Mouse (Mus musculus) MEL-GATA-1-ER (cell line): ENCODE data around the gene Gdpd5.

Experiments used
- DNase-seq: peaks from one replicate; pipeline ENCODE4 v3.0.0-alpha.2; 2012; ENCODE audit warnings: low read depth; ENCODE audit errors: extremely low read depth

Gdpd5 gene

DNA sequence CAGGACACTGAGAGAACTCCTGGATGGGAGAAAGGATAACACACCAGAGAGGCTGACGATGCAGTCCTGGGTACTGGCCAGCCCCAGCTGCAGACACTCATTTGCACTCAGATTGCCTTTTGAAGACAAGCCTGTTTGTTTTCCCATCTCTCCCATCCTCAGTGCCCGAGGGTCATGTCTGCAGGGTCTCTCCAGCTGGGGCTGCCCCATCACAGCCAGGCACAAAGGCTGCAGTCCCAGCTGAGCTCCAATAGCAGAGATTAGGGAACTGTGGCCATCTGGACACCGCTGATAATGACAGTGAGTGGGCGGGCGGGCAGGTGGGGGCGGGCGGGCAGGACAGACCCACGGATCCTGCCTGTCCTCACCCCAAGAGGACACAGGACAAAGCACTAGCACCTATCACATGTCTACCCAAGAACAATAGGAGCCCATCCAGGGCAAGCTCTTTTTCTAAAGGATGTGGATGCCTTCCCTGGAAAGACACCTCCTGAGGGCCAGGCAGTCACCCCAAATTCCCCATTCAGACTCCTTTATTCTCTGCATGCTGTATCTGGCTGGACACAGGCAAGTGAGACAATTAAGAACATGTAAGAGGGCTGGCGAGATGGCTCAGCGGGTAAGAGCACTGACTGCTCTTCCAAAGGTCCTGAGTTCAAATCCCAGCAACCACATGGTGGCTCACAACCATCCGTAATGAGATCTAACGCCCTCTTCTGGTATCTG is 93.8 kb downstream of the Gdpd5 start:
- no peak for DNase-seq

DNA sequence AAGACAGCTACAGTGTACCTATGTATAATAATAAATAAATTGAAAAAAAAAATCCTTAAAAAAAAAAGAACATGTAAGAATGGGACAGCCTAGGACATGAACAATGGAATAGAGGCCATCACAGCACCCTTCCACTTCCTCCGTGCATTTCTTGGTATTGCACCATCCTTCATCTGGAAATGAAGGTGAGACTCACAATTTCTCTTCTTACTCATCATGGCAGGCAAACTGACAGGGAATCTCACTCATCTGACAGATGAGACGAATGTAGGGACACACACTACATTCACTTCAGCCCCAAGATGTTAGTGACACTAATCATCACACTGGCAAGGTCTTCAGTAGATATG is 94.3 kb downstream of the Gdpd5 start:
- no peak for DNase-seq

DNA sequence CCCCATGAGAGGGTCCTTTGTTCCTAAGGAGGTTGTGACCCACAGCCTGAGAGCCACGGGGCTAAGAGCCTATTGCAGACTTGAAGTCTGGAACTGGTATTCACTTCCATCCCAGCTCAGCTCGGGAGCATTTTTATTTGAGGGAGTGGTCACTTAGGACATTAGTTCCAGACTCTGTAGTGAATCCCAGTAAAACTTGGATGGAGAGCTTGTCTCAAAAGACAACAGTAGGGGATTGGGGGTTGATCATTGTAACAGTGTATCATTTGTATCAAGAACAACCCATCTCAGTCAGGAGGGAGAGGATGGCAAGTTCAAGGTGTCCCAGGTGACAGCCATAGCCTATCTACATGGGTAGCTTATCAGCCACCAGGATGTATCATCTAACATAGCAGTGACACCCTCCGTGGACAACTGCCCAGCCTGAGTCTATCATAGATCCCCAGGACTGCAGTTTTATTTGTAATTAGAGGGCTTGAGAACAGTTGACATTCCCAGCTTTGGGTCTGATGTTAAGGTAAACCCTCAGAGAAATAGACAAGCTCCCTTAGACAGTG is 95.4 kb downstream of the Gdpd5 start:
- no peak for DNase-seq

DNA sequence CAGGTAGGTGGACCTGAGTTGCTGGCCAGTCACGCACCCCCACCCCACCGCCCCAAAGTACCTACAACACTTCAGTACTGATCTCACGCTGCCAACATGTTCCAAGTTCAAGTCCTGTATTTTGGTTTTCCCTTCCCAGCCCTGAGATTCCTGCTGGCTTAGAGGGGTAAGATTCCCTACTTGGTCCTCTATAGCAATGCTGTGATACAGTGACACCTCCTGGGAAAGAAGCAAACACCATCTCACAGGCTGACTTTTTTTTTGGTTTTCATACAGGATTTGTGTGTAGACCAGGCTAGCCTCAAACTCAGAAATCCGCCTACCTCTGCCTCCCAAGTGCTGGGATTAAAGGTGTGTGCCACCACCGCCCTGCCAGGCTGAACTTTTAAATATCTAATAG is 96.0 kb downstream of the Gdpd5 start:
- DNase-seq: no peak

GRCm38 (mm10) chr7:99482637-99483036 is 101.4 kb downstream of the Gdpd5 start:
- no peak for DNase-seq

GRCm38 (mm10) chr7:99483271-99483923 is 102.2 kb downstream of the Gdpd5 start, which contains the start of gene Rps3:
Gene Rps3, minus strand, starts transcription at chr7:99483738.
- DNase-seq: peak; percentile 91

- DNase-seq: no peak
These were observed 102.7 kb downstream of the Gdpd5 start for GRCm38 (mm10) chr7:99483924-99484319.

GRCm38 (mm10) chr7:99484679-99485078 is 103.5 kb downstream of the Gdpd5 start:
- DNase-seq: no peak

DNA sequence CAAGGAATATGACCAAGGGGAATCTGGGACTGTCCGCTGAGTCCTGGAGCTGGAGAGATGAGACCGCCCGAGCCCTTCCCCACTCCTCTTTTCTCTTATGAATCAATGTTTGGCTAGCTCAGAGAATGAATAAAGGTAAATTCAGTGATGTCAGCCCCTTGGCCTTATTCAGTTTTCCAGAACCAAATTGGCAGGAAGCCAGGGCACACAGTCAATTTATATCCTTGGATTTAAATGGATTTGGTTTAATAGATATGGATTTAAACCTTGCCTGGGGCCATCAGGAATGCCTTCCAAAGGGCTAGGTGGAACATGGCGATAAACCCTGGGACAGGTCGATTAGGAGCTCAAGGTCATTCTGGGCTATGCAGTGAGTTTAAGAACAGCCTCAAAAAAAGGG is 108.5 kb downstream of the Gdpd5 start:
- no peak for DNase-seq

- DNase-seq: no peak
These were observed 117.9 kb downstream of the Gdpd5 start for GRCm38 (mm10) chr7:99499128-99499527.

DNA sequence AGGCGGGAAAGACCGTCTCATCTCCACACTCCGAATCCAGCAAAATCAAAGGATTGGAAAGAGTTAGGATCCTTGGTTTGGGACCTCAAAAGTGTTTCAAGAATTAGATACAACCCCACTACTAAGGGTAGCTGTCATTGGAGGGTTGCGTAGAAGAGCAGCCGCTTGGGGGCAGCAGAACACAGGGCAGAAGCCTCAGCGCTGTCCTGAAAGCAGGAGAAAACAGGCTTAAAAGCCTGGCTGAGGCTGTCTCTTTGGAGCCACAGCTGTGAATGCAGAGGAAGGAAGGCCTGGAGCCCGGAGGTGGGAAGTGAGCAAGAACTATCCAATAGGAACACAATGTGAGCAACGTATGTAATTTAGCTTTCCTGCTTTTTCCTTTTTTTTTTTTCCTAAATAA is 119.0 kb downstream of the Gdpd5 start:
- DNase-seq: peak; percentile 65

DNA sequence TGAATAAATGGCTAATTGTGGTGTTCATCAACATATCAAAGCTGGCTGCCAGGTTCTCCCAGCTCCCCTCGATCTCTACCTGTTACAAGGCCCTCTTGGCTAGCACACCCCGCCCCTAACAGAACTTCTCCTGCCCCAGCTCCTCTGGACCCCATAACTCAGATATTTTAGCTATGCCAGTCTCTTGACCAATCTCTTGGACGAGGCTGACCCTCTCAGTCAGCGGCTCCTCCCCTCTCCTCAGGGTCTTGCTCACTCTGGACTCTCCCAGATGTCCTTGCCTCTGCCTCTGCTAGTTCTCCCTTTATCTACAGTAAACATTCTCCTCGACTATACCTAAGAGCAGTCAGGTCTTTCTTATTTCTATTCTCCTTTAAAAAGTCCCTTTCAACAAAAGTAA is 119.4 kb downstream of the Gdpd5 start:
- no peak for DNase-seq

DNA sequence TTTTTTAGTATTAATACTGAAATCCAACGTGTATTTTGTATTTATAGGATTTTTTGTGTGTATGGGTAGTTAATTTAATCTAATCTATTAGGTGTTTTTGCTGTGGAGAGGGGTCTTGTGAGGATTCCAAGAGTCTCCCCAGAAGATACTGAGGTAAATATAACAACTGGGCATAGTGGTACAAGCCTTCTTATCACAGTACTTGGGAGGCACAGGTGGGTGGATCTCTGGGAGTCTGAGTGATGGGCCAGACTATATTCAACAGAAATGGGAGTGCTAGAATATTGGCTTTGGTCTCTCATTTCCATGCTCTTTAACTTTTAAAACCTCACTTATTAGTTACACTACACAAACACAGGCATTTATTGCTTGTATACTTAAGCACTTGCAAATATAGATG is 119.9 kb downstream of the Gdpd5 start:
- no peak for DNase-seq

DNA sequence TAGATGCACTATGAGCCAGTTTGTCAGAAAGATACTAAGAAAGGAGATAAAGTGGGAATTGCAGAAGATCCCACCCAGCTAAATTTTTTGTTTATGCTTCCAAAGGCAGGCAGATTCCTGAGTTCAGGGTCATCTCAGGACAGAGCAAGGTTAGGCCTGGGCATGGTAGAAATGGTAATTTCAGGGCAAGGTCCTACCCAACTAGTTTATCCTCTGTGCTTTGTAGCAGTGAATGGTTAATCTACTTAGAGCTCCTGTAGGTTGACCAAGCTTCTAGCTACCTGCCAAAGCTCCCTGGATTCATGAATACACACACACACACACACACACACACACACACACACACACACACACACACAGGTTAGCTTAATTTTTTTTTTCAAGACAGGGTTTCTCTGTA is 123.3 kb downstream of the Gdpd5 start:
- DNase-seq: no peak

DNA sequence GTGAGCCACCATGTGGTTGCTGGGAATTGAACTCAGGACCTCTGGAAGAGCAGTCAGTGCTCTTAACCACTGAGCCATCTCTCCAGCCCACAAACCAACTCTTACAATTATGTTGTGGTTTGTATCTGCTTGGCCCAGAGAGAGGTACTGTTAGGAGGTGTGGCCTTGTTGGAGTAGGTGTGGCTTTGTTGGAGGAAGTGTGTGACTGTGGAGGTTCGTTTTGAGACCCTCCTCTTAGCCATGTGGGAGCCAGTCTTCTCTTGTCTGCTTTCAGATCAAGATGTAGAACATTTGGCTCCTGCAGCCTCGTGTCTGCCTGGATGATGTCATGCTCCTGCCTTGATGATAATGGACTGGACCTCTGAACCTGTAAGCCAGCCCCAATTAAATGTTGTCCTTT is 127.0 kb downstream of the Gdpd5 start:
- peak; percentile 70 for DNase-seq

DNA sequence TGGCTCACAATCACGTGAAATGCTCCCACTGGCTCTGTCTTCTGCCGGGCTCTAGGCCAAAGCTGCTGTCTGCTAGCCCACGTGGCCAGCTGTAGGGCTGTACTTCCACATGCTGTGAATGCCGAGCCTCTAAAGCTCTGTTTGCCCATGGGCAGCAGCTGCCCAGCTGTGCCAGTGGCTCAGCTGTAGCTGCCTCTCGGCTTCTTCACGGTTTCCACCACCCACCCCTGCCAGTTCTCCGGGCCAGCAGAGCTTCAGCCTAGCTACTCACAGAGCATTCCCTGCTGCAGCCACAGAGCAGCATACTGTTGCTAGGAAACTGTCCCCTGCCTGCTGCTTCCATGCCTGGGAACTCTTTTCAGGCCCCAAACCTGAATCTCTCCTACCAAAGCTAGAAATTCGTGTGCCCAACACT is 128.9 kb downstream of the Gdpd5 start:
- DNase-seq: no peak
